Mouse (Mus musculus): ENCODE data around the gene Chst8. TPM values are rescaled to one million over a fixed set of nuclear protein-coding genes. Genes with fewer than 3 reads are reported as not detected.

The Chst8 gene
- polyA plus RNA-seq, 1 experiment from 2014 or later: 4.1 TPM

GRCm38 (mm10) chr7:34838231-34838630 is 25.7 kb upstream of the Chst8 start:
- no peak overlapping the region for H3K27ac ChIP-seq (ENCODE audit: low read length)
- no peaks in the 10 kb centered on the region for H3K4me1 ChIP-seq (ENCODE audit: control insufficient read depth, insufficient read depth, low read length)
- H3K9ac ChIP-seq (replicated peaks; ENCODE audit: low read depth, low read length): no peak overlapping the region
- 78% methylated on average over 4 of the region's 4 CpGs for WGBS
- no peaks in the 10 kb centered on the region for H3K9me3 ChIP-seq (ENCODE audit: control insufficient read depth, low read depth, low read length)
- H3K4me3 ChIP-seq (ENCODE audit: low read depth, low read length): no peak overlapping the region
- H3K27me3 ChIP-seq (ENCODE audit: control insufficient read depth, insufficient read depth, low read length): no peaks in the 10 kb centered on the region
- no peaks in the 10 kb centered on the region for H3K36me3 ChIP-seq (ENCODE audit: control insufficient read depth, insufficient read depth, low read length)
- H3K4me2 ChIP-seq (replicated peaks; ENCODE audit: low read depth, low read length): no peak overlapping the region
- ATAC-seq (ENCODE audit: insufficient number of reproducible peaks, insufficient read depth, low FRiP score, low read depth): no peak

- Histone ChIP-seq H3K27me3 (ENCODE audit: control insufficient read depth, insufficient read depth, low read length) (no peaks in the 10 kb centered on the region), H3K4me1 (ENCODE audit: control insufficient read depth, insufficient read depth, low read length) (no peaks in the 10 kb centered on the region), H3K4me2 (replicated peaks; ENCODE audit: low read depth, low read length) (no peak overlapping the region), H3K9me3 (ENCODE audit: control insufficient read depth, low read depth, low read length) (no peaks in the 10 kb centered on the region), H3K27ac (ENCODE audit: low read length) (no peak overlapping the region), H3K9ac (replicated peaks; ENCODE audit: low read depth, low read length) (no peak overlapping the region), H3K4me3 (ENCODE audit: low read depth, low read length) (no peak overlapping the region), H3K36me3 (ENCODE audit: control insufficient read depth, insufficient read depth, low read length) (no peaks in the 10 kb centered on the region)
- no peak for ATAC-seq (ENCODE audit: insufficient number of reproducible peaks, insufficient read depth, low FRiP score, low read depth)
- WGBS: 41% methylated on average over 3 of the region's 3 CpGs
These were observed 13.9 kb upstream of the Chst8 start for GRCm38 (mm10) chr7:34826255-34826909.

- Histone ChIP-seq H3K36me3 (ENCODE audit: control insufficient read depth, insufficient read depth, low read length) (no peaks in the 10 kb centered on the region), H3K27ac (ENCODE audit: low read length) (no peak overlapping the region), H3K9me3 (ENCODE audit: control insufficient read depth, low read depth, low read length) (no peaks in the 10 kb centered on the region), H3K4me1 (ENCODE audit: control insufficient read depth, insufficient read depth, low read length) (no peaks in the 10 kb centered on the region), H3K4me2 (replicated peaks; ENCODE audit: low read depth, low read length) (no peak overlapping the region), H3K27me3 (ENCODE audit: control insufficient read depth, insufficient read depth, low read length) (no peaks in the 10 kb centered on the region), H3K9ac (replicated peaks; ENCODE audit: low read depth, low read length) (no peak overlapping the region), H3K4me3 (ENCODE audit: low read depth, low read length) (no peak overlapping the region)
- 76% methylated on average over 9 of the region's 9 CpGs for WGBS
- ATAC-seq (ENCODE audit: insufficient number of reproducible peaks, insufficient read depth, low FRiP score, low read depth): no peak
These were observed 9.1 kb upstream of the Chst8 start for GRCm38 (mm10) chr7:34821587-34821986.

GRCm38 (mm10) chr7:34820554-34820953 is 8.0 kb upstream of the Chst8 start:
- no peaks in the 10 kb centered on the region for H3K27me3 ChIP-seq (ENCODE audit: control insufficient read depth, insufficient read depth, low read length)
- H3K4me1 ChIP-seq (ENCODE audit: control insufficient read depth, insufficient read depth, low read length): no peaks in the 10 kb centered on the region
- no peak overlapping the region for H3K9ac ChIP-seq (replicated peaks; ENCODE audit: low read depth, low read length)
- no peak for ATAC-seq (ENCODE audit: insufficient number of reproducible peaks, insufficient read depth, low FRiP score, low read depth)
- H3K9me3 ChIP-seq (ENCODE audit: control insufficient read depth, low read depth, low read length): no peaks in the 10 kb centered on the region
- no peaks in the 10 kb centered on the region for H3K36me3 ChIP-seq (ENCODE audit: control insufficient read depth, insufficient read depth, low read length)
- 33% methylated on average over 6 of the region's 6 CpGs for WGBS
- H3K27ac ChIP-seq (ENCODE audit: low read length): no peak overlapping the region
- no peak overlapping the region for H3K4me3 ChIP-seq (ENCODE audit: low read depth, low read length)
- H3K4me2 ChIP-seq (replicated peaks; ENCODE audit: low read depth, low read length): no peak overlapping the region

GRCm38 (mm10) chr7:34819796-34820195 is 7.3 kb upstream of the Chst8 start:
- no peak for ATAC-seq (ENCODE audit: insufficient number of reproducible peaks, insufficient read depth, low FRiP score, low read depth)
- WGBS: 86% methylated on average over 18 of the region's 18 CpGs
- H3K27ac ChIP-seq (ENCODE audit: low read length): no peak overlapping the region
- no peak overlapping the region for H3K4me2 ChIP-seq (replicated peaks; ENCODE audit: low read depth, low read length)
- no peak overlapping the region for H3K9ac ChIP-seq (replicated peaks; ENCODE audit: low read depth, low read length)
- no peaks in the 10 kb centered on the region for H3K36me3 ChIP-seq (ENCODE audit: control insufficient read depth, insufficient read depth, low read length)
- no peaks in the 10 kb centered on the region for H3K4me1 ChIP-seq (ENCODE audit: control insufficient read depth, insufficient read depth, low read length)
- no peaks in the 10 kb centered on the region for H3K9me3 ChIP-seq (ENCODE audit: control insufficient read depth, low read depth, low read length)
- H3K4me3 ChIP-seq (ENCODE audit: low read depth, low read length): no peak overlapping the region
- no peaks in the 10 kb centered on the region for H3K27me3 ChIP-seq (ENCODE audit: control insufficient read depth, insufficient read depth, low read length)

- 79% methylated on average over 5 of the region's 5 CpGs for WGBS
- no peak overlapping the region for H3K4me3 ChIP-seq (ENCODE audit: low read depth, low read length)
- no peaks in the 10 kb centered on the region for H3K36me3 ChIP-seq (ENCODE audit: control insufficient read depth, insufficient read depth, low read length)
- no peak overlapping the region for H3K9ac ChIP-seq (replicated peaks; ENCODE audit: low read depth, low read length)
- no peak overlapping the region for H3K27ac ChIP-seq (ENCODE audit: low read length)
- no peak overlapping the region for H3K4me2 ChIP-seq (replicated peaks; ENCODE audit: low read depth, low read length)
- no peaks in the 10 kb centered on the region for H3K9me3 ChIP-seq (ENCODE audit: control insufficient read depth, low read depth, low read length)
- no peak for ATAC-seq (ENCODE audit: insufficient number of reproducible peaks, insufficient read depth, low FRiP score, low read depth)
- H3K27me3 ChIP-seq (ENCODE audit: control insufficient read depth, insufficient read depth, low read length): 0 out of 2 replicates have a peak, but pooled peaks cover 3% of the 10 kb centered on the region
- no peaks in the 10 kb centered on the region for H3K4me1 ChIP-seq (ENCODE audit: control insufficient read depth, insufficient read depth, low read length)
These were observed 6.1 kb upstream of the Chst8 start for GRCm38 (mm10) chr7:34818660-34819059.

- no peak overlapping the region for H3K4me3 ChIP-seq (ENCODE audit: low read depth, low read length)
- WGBS: 85% methylated on average over 7 of the region's 7 CpGs
- no peaks in the 10 kb centered on the region for H3K9me3 ChIP-seq (ENCODE audit: control insufficient read depth, low read depth, low read length)
- H3K4me2 ChIP-seq (replicated peaks; ENCODE audit: low read depth, low read length): no peak overlapping the region
- H3K27ac ChIP-seq (ENCODE audit: low read length): no peak overlapping the region
- peaks cover 14% of the 10 kb centered on the region for H3K27me3 ChIP-seq (ENCODE audit: control insufficient read depth, insufficient read depth, low read length)
- no peaks in the 10 kb centered on the region for H3K36me3 ChIP-seq (ENCODE audit: control insufficient read depth, insufficient read depth, low read length)
- no peak overlapping the region for H3K9ac ChIP-seq (replicated peaks; ENCODE audit: low read depth, low read length)
- no peak for ATAC-seq (ENCODE audit: insufficient number of reproducible peaks, insufficient read depth, low FRiP score, low read depth)
- peaks cover under 1% of the 10 kb centered on the region; the same call in 1 of the 2 replicates for H3K4me1 ChIP-seq (ENCODE audit: control insufficient read depth, insufficient read depth, low read length)
These were observed 4.5 kb upstream of the Chst8 start for GRCm38 (mm10) chr7:34816981-34817380.

- no peaks in the 10 kb centered on the region for H3K9me3 ChIP-seq (ENCODE audit: control insufficient read depth, low read depth, low read length)
- H3K4me1 ChIP-seq (ENCODE audit: control insufficient read depth, insufficient read depth, low read length): peaks cover 8% of the 10 kb centered on the region; the same call in 1 of the 2 replicates
- peaks cover 34% of the 10 kb centered on the region for H3K27me3 ChIP-seq (ENCODE audit: control insufficient read depth, insufficient read depth, low read length)
- H3K4me3 ChIP-seq (ENCODE audit: low read depth, low read length): no peak overlapping the region
- 74% methylated on average over 3 of the region's 3 CpGs for WGBS
- ATAC-seq (ENCODE audit: insufficient number of reproducible peaks, insufficient read depth, low FRiP score, low read depth): no peak
- no peak overlapping the region for H3K27ac ChIP-seq (ENCODE audit: low read length)
- no peaks in the 10 kb centered on the region for H3K36me3 ChIP-seq (ENCODE audit: control insufficient read depth, insufficient read depth, low read length)
- no peak overlapping the region for H3K4me2 ChIP-seq (replicated peaks; ENCODE audit: low read depth, low read length)
- no peak overlapping the region for H3K9ac ChIP-seq (replicated peaks; ENCODE audit: low read depth, low read length)
These were observed 2.3 kb upstream of the Chst8 start for GRCm38 (mm10) chr7:34814801-34815200.

Data from stomach, embryonic 14.5 days (tissue).